Mouse (Mus musculus): ENCODE data around the gene Lingo3. TPM values are rescaled to one million over a fixed set of nuclear protein-coding genes. Genes with fewer than 3 reads are reported as not detected.
A peak's percentile ranks its signal among the peaks of the same experiment; 100 is the strongest.

The Lingo3 gene
- total and polyA plus RNA-seq, 2 experiments from 2014 or later: 28.0 to 70.3 TPM

DNA sequence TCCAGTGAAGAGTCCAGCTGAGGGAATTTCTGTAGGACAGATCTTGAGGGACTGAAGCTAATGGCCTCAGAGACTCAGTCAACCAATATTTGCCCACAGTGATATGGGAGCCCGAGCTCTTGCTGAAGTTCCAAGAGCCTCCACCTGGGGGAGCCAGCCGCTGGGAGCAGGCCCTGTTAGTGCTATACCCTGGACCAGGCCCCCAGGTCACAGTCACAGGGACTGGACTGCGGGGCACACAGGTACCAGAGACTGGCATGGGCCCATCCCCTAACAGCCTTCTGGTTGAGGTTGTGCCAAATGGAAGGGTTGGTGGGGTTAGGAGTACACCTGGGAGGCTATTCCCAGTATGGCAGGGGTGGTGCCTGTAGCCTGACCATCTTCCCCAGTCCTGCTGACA is 37.9 kb downstream of the Lingo3 start:
- WGBS: 12% methylated on average over 3 of the region's 3 CpGs
- H3K4me2 ChIP-seq (ENCODE audit: low read depth, low read length): no peak overlapping the region

DNA sequence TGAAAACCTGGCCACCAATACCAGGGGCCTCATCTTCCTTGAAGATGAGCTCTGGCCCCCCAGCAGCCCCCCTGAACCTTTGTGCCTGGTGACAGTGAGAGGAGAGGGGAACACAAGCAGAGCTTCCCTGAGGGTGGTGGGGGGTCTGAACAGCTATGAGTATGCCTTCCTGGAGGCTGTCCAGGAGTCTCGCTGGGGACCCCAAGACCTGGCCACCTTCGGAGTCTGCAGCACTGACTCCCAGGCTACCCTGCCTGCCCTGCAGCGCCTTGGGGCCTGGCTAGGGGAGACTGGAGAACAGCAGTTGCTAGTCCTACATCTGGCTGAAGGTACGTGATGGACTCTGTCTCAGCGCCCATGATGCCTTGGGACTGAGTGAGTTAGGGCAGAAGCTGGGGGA is 38.5 kb downstream of the Lingo3 start:
- TF ChIP-seq CTCF (IDR thresholded peaks at IDR 0.05; ENCODE audit: low read depth): no peak
- Histone ChIP-seq H3K36me3 (ENCODE audit: insufficient read depth, low read length) (peaks cover 36% of the 10 kb centered on the region), H3K4me3 (ENCODE audit: low read length) (no peak overlapping the region), H3K27me3 (ENCODE audit: insufficient read depth, low read length) (peaks cover 5% of the 10 kb centered on the region; the same call in 1 of the 2 replicates), H3K9me3 (ENCODE audit: low read length) (no peaks in the 10 kb centered on the region), H3K4me1 (ENCODE audit: insufficient read depth, low read length) (peaks cover 21% of the 10 kb centered on the region), H3K27ac (no peak overlapping the region), H3K4me2 (ENCODE audit: low read depth, low read length) (no peak overlapping the region), H3K9ac (replicated peaks; ENCODE audit: low read length) (no peak overlapping the region)
- ATAC-seq (no peak), DNase-seq (ENCODE audit: low spot score) (no peak)
- 68% methylated on average over 5 of the region's 5 CpGs for WGBS

More for the DNA sequence above, 37.9 kb downstream of the Lingo3 start:
- DNase-seq (ENCODE audit: low spot score) (peak; percentile 76), ATAC-seq (peak; percentile 34)
- Histone ChIP-seq H3K27me3 (ENCODE audit: insufficient read depth, low read length) (peaks cover 5% of the 10 kb centered on the region; the same call in 1 of the 2 replicates), H3K4me3 (ENCODE audit: low read length) (no peak overlapping the region), H3K9ac (replicated peaks; ENCODE audit: low read length) (peak overlapping the region; percentile 79; the same call in 1 of the 2 replicates), H3K27ac (no peak overlapping the region), H3K9me3 (ENCODE audit: low read length) (no peaks in the 10 kb centered on the region), H3K4me1 (ENCODE audit: insufficient read depth, low read length) (peaks cover 21% of the 10 kb centered on the region), H3K36me3 (ENCODE audit: insufficient read depth, low read length) (peaks cover 36% of the 10 kb centered on the region)
- TF ChIP-seq CTCF (IDR thresholded peaks at IDR 0.05; ENCODE audit: low read depth): peak; percentile 84

DNA sequence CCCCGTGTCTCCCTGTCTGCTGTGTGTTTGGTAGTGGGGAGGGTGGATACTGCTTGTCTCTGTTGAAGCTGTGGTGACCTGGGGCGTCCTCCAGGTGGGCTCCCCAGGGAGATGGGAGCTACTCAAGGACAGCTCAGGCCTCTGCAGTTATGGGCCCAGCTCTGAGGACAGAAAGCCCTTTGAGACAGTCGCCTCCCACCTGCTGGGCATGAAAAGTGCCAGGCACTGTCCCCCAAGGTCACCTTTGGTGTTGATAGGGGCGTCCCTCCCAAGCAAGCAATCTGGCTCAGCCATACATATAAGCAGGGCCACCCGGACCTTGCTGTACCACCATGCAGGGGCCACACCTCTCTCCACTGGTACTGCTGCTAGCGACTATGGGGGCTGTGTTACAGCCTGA is 38.9 kb downstream of the Lingo3 start, which contains the start of gene Amh:
Gene Amh, plus strand, starts transcription at position 328 of the 400 bp plus-strand sequence.
- no peaks in the 10 kb centered on the region for H3K9me3 ChIP-seq (ENCODE audit: low read length)
- peaks cover under 1% of the 10 kb centered on the region; the same call in 1 of the 2 replicates for H3K27me3 ChIP-seq (ENCODE audit: insufficient read depth, low read length)
- no peak for TF ChIP-seq CTCF (IDR thresholded peaks at IDR 0.05; ENCODE audit: low read depth)
- no peak within 1 kb of the TSS for H3K4me2 ChIP-seq (ENCODE audit: low read depth, low read length)
- H3K36me3 ChIP-seq (ENCODE audit: insufficient read depth, low read length): peaks cover 36% of the 10 kb centered on the region
- DNase-seq (ENCODE audit: low spot score) (no peak), ATAC-seq (no peak)
- H3K4me3 ChIP-seq (ENCODE audit: low read length): no peak within 1 kb of the TSS
- 64% methylated on average over 6 of the region's 6 CpGs for WGBS
- no peak within 1 kb of the TSS for H3K27ac ChIP-seq
- H3K4me1 ChIP-seq (ENCODE audit: insufficient read depth, low read length): peaks cover 18% of the 10 kb centered on the region
- H3K9ac ChIP-seq (replicated peaks; ENCODE audit: low read length): peak within 1 kb of the TSS; percentile 79; the same call in 1 of the 2 replicates

DNA sequence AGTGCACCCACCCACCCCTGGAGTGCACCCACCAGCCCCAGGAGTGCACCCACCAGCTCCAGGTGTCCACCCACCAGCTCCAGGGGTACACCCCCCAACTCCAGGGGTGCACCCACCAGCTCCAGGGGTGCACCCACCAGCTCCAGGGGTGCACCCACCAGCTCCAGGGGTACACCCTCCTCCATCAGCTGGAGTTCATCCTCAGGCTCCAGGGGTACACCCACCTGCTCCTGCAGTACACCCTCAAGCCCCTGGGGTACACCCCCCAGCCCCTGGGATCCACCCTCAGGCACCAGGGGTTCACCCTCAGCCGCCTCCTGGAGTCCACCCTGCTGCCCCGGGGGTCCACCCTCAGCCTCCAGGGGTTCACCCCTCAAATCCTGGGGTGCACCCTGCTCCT is 39.5 kb downstream of the Lingo3 start:
- Histone ChIP-seq H3K4me1 (ENCODE audit: insufficient read depth, low read length) (peaks cover 22% of the 10 kb centered on the region), H3K27ac (no peak overlapping the region), H3K27me3 (ENCODE audit: insufficient read depth, low read length) (no peaks in the 10 kb centered on the region), H3K9me3 (ENCODE audit: low read length) (no peaks in the 10 kb centered on the region), H3K9ac (replicated peaks; ENCODE audit: low read length) (no peak overlapping the region), H3K4me2 (ENCODE audit: low read depth, low read length) (no peak overlapping the region), H3K4me3 (ENCODE audit: low read length) (no peak overlapping the region), H3K36me3 (ENCODE audit: insufficient read depth, low read length) (peaks cover 36% of the 10 kb centered on the region)
- WGBS: 91% methylated on average over 2 of the region's 2 CpGs
- no peak for DNase-seq (ENCODE audit: low spot score)
- no peak for TF ChIP-seq CTCF (IDR thresholded peaks at IDR 0.05; ENCODE audit: low read depth)
- ATAC-seq: no peak

DNA sequence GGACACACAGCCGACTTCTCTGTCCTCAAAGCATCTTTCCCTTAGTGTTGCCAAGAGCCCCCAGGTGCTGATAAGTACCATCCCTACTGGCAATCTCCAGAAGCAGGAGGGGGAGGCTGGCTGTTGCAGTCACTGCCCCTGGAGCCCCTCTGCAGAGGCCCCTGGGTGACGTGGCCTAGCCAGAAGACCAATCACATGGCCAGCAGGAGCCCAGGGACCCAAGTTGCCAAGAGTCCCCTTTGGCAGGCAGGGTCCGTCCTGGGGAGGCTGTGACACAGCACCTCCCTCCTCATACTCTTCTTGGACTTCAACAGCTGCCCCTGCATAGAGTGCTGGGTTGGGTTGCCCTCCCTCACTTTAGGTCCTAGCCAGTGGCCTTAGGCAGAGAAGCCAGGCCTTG is 40.8 kb downstream of the Lingo3 start:
- Histone ChIP-seq H3K4me3 (ENCODE audit: low read length) (no peak overlapping the region), H3K9me3 (ENCODE audit: low read length) (no peaks in the 10 kb centered on the region), H3K27ac (no peak overlapping the region), H3K27me3 (ENCODE audit: insufficient read depth, low read length) (no peaks in the 10 kb centered on the region), H3K4me1 (ENCODE audit: insufficient read depth, low read length) (peaks cover 13% of the 10 kb centered on the region), H3K9ac (replicated peaks; ENCODE audit: low read length) (no peak overlapping the region), H3K36me3 (ENCODE audit: insufficient read depth, low read length) (peaks cover 36% of the 10 kb centered on the region), H3K4me2 (ENCODE audit: low read depth, low read length) (no peak overlapping the region)
- DNase-seq (ENCODE audit: low spot score) (no peak), ATAC-seq (no peak)
- no peak for TF ChIP-seq CTCF (IDR thresholded peaks at IDR 0.05; ENCODE audit: low read depth)
- 77% methylated on average over 3 of the region's 3 CpGs for WGBS

DNA sequence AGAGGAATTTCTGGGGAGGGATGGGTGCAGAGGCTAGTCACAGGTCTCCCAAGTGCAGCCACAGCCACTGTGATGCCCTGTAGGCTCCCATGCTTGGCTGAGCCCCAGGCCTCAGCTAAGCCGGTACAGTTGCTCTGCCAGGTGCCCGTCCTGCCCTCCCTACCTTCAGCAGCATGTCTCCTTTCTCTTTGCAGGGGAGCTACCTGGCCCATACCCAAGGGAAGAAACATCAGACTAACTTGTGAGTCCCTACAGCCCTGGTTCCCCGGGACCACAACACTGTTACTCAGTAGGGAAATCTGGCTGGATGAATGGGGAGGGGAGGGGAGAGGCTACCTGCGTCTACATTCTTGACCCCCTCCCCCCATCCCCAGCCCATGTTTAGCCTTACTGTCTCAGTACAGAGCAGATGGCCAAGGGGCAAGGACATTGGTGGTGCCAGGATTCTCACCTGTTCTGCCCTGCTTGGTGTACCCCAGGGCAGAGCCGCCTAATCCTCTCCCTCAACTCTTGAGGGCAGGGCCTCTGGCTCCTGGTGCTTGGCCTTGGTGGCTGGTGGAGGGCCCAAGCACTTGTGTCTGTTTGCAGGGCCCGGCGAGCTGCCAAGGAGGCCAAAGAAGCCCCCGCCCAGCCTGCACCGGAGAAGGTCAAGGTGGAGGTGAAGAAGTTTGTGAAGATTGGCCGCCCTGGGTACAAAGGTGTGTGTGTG is 41.5 kb downstream of the Lingo3 start:
- no peak for DNase-seq (ENCODE audit: low spot score)
- no peaks in the 10 kb centered on the region for H3K27me3 ChIP-seq (ENCODE audit: insufficient read depth, low read length)
- H3K4me1 ChIP-seq (ENCODE audit: insufficient read depth, low read length): peaks cover 13% of the 10 kb centered on the region
- H3K4me3 ChIP-seq (ENCODE audit: low read length): no peak overlapping the region
- H3K27ac ChIP-seq: no peak overlapping the region
- TF ChIP-seq CTCF (IDR thresholded peaks at IDR 0.05; ENCODE audit: low read depth): no peak
- peaks cover 36% of the 10 kb centered on the region for H3K36me3 ChIP-seq (ENCODE audit: insufficient read depth, low read length)
- no peak overlapping the region for H3K9ac ChIP-seq (replicated peaks; ENCODE audit: low read length)
- H3K9me3 ChIP-seq (ENCODE audit: low read length): no peaks in the 10 kb centered on the region
- no peak for ATAC-seq
- WGBS: 90% methylated on average over 10 of the region's 10 CpGs
- H3K4me2 ChIP-seq (ENCODE audit: low read depth, low read length): no peak overlapping the region

DNA sequence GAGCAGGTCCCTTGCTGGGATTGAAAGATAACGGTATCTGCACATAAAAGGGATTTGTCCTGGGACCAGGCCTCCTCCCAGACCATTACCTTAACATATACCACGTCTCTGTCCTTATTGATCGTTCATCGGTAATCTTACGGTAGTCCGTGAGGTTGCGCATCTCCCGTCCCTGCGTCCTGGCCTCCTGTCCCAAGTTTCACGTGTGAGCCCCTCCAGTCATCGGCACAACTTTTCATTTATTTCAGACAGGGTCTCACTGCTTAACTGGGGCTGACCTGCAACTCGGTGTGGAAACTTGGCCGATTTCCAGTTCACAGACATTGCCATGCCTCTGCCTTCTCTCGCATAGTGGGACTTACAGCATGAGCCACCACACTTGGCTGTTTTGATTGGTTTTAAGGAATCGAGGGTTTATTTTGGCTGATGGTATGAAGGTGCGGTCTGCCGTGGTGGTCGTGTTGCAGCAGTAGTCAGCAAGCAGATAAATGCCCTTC is 44.7 kb downstream of the Lingo3 start:
- DNase-seq (ENCODE audit: low spot score): peak; percentile 43
- Histone ChIP-seq H3K4me2 (ENCODE audit: low read depth, low read length) (peak overlapping the region; percentile 97), H3K27ac (peak overlapping the region; percentile 97), H3K27me3 (ENCODE audit: insufficient read depth, low read length) (no peaks in the 10 kb centered on the region), H3K36me3 (ENCODE audit: insufficient read depth, low read length) (peaks cover 38% of the 10 kb centered on the region), H3K4me3 (ENCODE audit: low read length) (peak overlapping the region; percentile 87), H3K4me1 (ENCODE audit: insufficient read depth, low read length) (peaks cover 13% of the 10 kb centered on the region), H3K9ac (replicated peaks; ENCODE audit: low read length) (peak overlapping the region; percentile 96), H3K9me3 (ENCODE audit: low read length) (no peaks in the 10 kb centered on the region)
- 3% methylated on average over 18 of the region's 18 CpGs for WGBS
- no peak for ATAC-seq
- TF ChIP-seq CTCF (IDR thresholded peaks at IDR 0.05; ENCODE audit: low read depth): no peak

Measured in hindbrain, postnatal 0 days (tissue).